Mouse (Mus musculus) midbrain, postnatal 0 days (tissue): ENCODE measurements around the gene Slc25a29. TPM values are rescaled to one million over a fixed set of nuclear protein-coding genes. Genes with fewer than 3 reads are reported as not detected.

Source experiments
- ATAC-seq: fragments of 200-750 bp; cut with Nextera tagmentation; 2 replicates; pipeline ENCODE4 v1.8.0; 2017; ENCODE audit warnings: moderate number of reproducible peaks, mild to moderate bottlenecking, moderate TSS enrichment, moderate library complexity; ENCODE audit not compliant: low FRiP score
- DNase-seq: peaks from one replicate; pipeline ENCODE4 v3.0.0-alpha.2; 2015; ENCODE audit warnings: low spot score
- H3K27ac ChIP-seq: fragments of 300-500 bp; sonication (generic); 2 replicates; pipeline ENCODE4 v1.5.1; 2014; ENCODE audit warnings: low read depth, mild to moderate bottlenecking, low read length, mixed read lengths
- H3K27me3 ChIP-seq: fragments of 300-500 bp; sonication (generic); 2 replicates; pipeline ENCODE4 v1.6.1; 2014; ENCODE audit warnings: low read length, control low read depth, mixed read lengths; ENCODE audit not compliant: insufficient read depth
- H3K36me3 ChIP-seq: fragments of 300-500 bp; sonication (generic); 2 replicates; pipeline ENCODE4 v1.6.1; 2014; ENCODE audit warnings: low read length, control low read depth, mixed read lengths; ENCODE audit not compliant: insufficient read depth
- H3K4me1 ChIP-seq: fragments of 300-500 bp; sonication (generic); 2 replicates; pipeline ENCODE4 v1.6.1; 2014; ENCODE audit warnings: mild to moderate bottlenecking, control low read depth, antibody characterized with exemption, low read length, mixed read lengths; ENCODE audit not compliant: insufficient read depth
- H3K4me2 ChIP-seq: fragments of 300-500 bp; sonication (generic); 2 replicates; pipeline ENCODE4 v1.6.1; 2014; ENCODE audit warnings: low read depth, mild to moderate bottlenecking, low read length, mixed read lengths; ENCODE audit not compliant: poor library complexity, severe bottlenecking
- H3K4me3 ChIP-seq: fragments of 300-500 bp; sonication (generic); 2 replicates; pipeline ENCODE4 v1.5.1; 2014; ENCODE audit warnings: low read depth, mild to moderate bottlenecking, low read length, moderate library complexity
- H3K9ac ChIP-seq: fragments of 300-500 bp; sonication (generic); replicated peaks from 2 replicates; pipeline ENCODE4 v1.6.1; 2014; ENCODE audit warnings: mild to moderate bottlenecking, low read length, moderate library complexity, mixed read lengths; ENCODE audit not compliant: poor library complexity, severe bottlenecking
- H3K9me3 ChIP-seq: fragments of 300-500 bp; sonication (generic); 2 replicates; pipeline ENCODE4 v1.6.1; 2016; ENCODE audit warnings: low read length, control low read depth
- CTCF ChIP-seq: IDR thresholded peaks from 2 replicates; pipeline ENCODE4 v1.5.1; 2016; ENCODE audit warnings: antibody characterized with exemption, mild to moderate bottlenecking
- WGBS: fragments of 180-500 bp; shearing (Covaris S2); extraction: QIAGEN DNeasy Blood & Tissue Kit; methylation state at CpG from one replicate; pipeline ENCODE4 v1.1.7; 2014; 5-methylcytosine and 5-hydroxymethylcytosine counted together
- polyA plus RNA-seq: library from polyadenylated mRNA; unstranded; fragments of >200 nt; fragmentation: Nextera tagmentation; extraction: Ambion mirVana; gene quantifications from 2 replicates; pipeline ENCODE4 v1.2.1, GENCODE M21; 2015
- total RNA-seq: library from RNA; depleted of rRNA; stranded (reverse); fragments of >200 nt; gene quantifications from 2 replicates; pipeline ENCODE4 v1.2.3, GENCODE M21; 2014

Gene Slc25a29
- total and polyA plus RNA-seq, 2 experiments from 2014 or later = 14.6 to 20.1 TPM

GRCm38 (mm10) chr12:108809771-108810170, 25.9 kb downstream of the Slc25a29 start:
- no peak overlapping the region for H3K9ac ChIP-seq
- no peak overlapping the region for H3K4me3 ChIP-seq
- H3K4me1 ChIP-seq = 0 out of 2 replicates have a peak, but pooled peaks cover 3% of the 10 kb centered on the region
- ATAC-seq = no peak
- H3K9me3 ChIP-seq = no peaks in the 10 kb centered on the region
- WGBS = 96% methylated on average over 1 of the region's 1 CpGs
- TF ChIP-seq CTCF = no peak
- no peak overlapping the region for H3K4me2 ChIP-seq
- H3K36me3 ChIP-seq = peaks cover 9% of the 10 kb centered on the region; the same call in 1 of the 2 replicates
- H3K27me3 ChIP-seq = no peaks in the 10 kb centered on the region
- no peak overlapping the region for H3K27ac ChIP-seq
- no peak for DNase-seq

DNA sequence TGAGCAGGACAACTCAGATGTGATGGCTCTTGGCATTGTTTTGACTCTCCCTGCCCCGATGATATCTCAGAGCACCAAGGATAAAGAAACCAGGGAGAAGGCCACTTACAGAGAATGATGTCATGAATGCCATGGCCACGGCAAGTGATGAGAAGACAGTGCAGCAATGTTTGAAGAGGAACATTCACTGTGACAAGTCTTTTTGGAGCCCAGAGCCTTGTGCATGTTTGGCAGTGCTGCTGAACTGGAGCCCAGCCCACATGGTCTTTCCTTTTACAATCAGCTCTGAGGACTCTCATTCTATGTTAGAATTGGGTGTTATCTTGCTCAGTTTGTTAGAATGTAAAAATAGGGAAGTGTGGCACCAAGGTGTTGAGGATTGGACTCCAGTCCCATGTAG, 27.2 kb downstream of the Slc25a29 start:
- no peak for TF ChIP-seq CTCF
- no peak overlapping the region for H3K4me2 ChIP-seq
- H3K9ac ChIP-seq = no peak overlapping the region
- ATAC-seq (no peak), DNase-seq (no peak)
- H3K4me1 ChIP-seq = 0 out of 2 replicates have a peak, but pooled peaks cover 3% of the 10 kb centered on the region
- H3K36me3 ChIP-seq = 0 out of 2 replicates have a peak, but pooled peaks cover 3% of the 10 kb centered on the region
- H3K9me3 ChIP-seq = no peaks in the 10 kb centered on the region
- 0 out of 2 replicates have a peak overlapping the region, but pooled peaks have one; percentile 7 for H3K27ac ChIP-seq
- no peaks in the 10 kb centered on the region for H3K27me3 ChIP-seq
- H3K4me3 ChIP-seq = no peak overlapping the region
- 79% methylated on average over 2 of the region's 2 CpGs for whole genome bisulfite sequencing

DNA sequence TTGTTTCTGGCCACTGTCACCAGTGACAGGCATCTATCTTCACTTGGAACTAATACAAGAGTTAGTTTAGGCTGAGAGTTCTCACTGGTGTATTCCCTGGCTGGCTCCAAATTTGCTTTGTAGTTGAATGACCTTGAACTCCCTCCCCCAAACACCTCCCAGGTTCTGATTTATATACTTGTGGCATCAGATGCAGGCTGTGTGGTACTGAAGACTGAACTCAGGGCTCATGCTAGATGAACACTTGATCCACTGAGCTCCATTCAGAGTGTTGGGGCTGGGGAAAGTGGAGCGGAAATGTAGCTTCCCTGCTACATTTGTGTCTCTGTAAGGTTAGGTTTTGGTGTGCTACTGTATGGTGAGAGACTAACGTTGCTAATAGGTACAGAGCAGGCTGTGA, 31.3 kb downstream of the Slc25a29 start:
- Histone ChIP-seq H3K9ac (no peak overlapping the region), H3K36me3 (0 out of 2 replicates have a peak, but pooled peaks cover 3% of the 10 kb centered on the region), H3K4me1 (no peaks in the 10 kb centered on the region), H3K27ac (no peak overlapping the region), H3K9me3 (no peaks in the 10 kb centered on the region), H3K4me2 (no peak overlapping the region), H3K4me3 (no peak overlapping the region), H3K27me3 (no peaks in the 10 kb centered on the region)
- ATAC-seq (no peak), DNase-seq (no peak)
- no peak for TF ChIP-seq CTCF
- WGBS = 86% methylated on average over 2 of the region's 2 CpGs

GRCm38 (mm10) chr12:108801613-108802012, 34.1 kb downstream of the Slc25a29 start:
- Histone ChIP-seq H3K4me2 (no peak overlapping the region), H3K9ac (no peak overlapping the region), H3K27ac (no peak overlapping the region), H3K36me3 (0 out of 2 replicates have a peak, but pooled peaks cover under 1% of the 10 kb centered on the region), H3K27me3 (no peaks in the 10 kb centered on the region), H3K4me3 (no peak overlapping the region), H3K9me3 (no peaks in the 10 kb centered on the region), H3K4me1 (no peaks in the 10 kb centered on the region)
- no peak for ATAC-seq
- TF ChIP-seq CTCF = no peak
- 88% methylated on average over 2 of the region's 2 CpGs for WGBS
- DNase-seq = no peak

DNA sequence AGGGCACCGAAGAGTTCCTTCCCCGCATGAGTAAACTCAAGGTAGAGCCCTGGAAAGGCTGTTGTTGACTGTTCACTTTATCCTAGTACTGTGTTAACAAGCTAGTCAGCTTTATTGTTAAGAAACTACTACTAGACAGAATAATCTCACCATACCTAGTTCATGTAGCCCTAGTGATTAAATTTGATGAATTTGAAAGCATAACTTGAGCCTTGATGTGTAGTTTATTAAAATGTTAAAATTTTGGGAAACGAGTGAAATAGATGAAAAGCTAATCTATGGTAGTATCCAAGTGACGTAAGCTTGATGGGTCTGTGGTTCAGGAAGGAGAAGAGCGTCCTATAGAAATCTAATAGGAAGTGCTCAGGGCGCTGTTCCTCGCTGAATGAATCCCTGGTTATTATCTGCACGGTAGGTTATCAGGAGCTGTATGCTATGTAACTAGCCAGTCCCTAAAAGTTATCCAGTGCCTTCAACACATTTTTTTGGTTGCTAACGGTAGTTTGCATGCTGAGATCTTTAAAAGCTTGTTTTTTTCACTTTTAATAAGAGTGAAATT, 40.6 kb downstream of the Slc25a29 start:
- H3K27me3 ChIP-seq = no peaks in the 10 kb centered on the region
- H3K9me3 ChIP-seq = no peaks in the 10 kb centered on the region
- DNase-seq (peak; percentile 10), ATAC-seq (no peak)
- H3K4me1 ChIP-seq = peaks cover 12% of the 10 kb centered on the region
- H3K9ac ChIP-seq = peak overlapping the region; percentile 89
- no peaks in the 10 kb centered on the region for H3K36me3 ChIP-seq
- peak overlapping the region; percentile 62 for H3K4me2 ChIP-seq
- H3K4me3 ChIP-seq = peak overlapping the region; percentile 99
- H3K27ac ChIP-seq = peak overlapping the region; percentile 99; the same call in 1 of the 2 replicates
- no peak for TF ChIP-seq CTCF
- WGBS = 13% methylated on average over 9 of the region's 9 CpGs

DNA sequence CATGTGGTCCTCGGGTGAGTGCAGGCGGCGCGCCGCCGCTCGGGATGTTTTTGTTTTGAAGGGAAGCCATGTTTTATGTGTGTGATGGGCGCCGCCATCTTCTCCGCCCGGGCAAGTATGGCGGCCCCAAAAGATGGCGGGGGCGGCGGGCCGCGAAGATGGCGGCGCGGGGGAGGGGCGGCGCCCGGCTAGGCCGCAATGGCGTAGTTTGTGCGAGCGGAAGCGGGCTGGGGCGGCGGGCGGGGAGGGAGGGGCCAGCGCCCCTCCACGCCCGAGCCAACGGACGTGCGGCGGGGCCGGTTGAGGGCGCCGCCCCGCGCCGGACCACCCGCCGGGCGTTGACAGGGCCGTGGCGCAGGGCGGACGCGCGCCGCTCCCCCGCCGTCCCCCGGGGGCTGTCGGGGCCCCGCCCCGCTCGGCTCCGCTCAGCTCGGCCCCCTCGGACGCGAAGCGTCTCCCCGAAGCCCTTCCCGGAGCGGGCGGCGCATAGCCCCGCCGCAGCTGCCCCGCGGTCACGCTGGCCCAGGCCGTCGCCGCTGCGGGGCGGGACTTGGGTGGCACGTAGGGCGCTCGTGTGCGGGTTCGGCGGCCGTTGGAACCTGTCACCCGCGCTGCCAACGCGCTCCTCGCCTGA, 41.5 kb downstream of the Slc25a29 start:
- H3K36me3 ChIP-seq = no peaks in the 10 kb centered on the region
- ATAC-seq = peak; percentile 59
- no peaks in the 10 kb centered on the region for H3K27me3 ChIP-seq
- no peak for TF ChIP-seq CTCF
- H3K9ac ChIP-seq = peak overlapping the region; percentile 89
- H3K4me1 ChIP-seq = peaks cover 12% of the 10 kb centered on the region
- peak; percentile 87 for DNase-seq
- H3K27ac ChIP-seq = peak overlapping the region; percentile 99
- H3K4me2 ChIP-seq = peak overlapping the region; percentile 62
- H3K9me3 ChIP-seq = no peaks in the 10 kb centered on the region
- H3K4me3 ChIP-seq = peak overlapping the region; percentile 99
- WGBS = under 1% methylated on average over 44 of the region's 94 CpGs
